In genomic region chr11:70562995-70563469, GRCm38 (mm10) we compare ENCODE assay signal across 9 mouse cellular contexts. TPM values are rescaled to one million over a fixed set of nuclear protein-coding genes. Genes with fewer than 3 reads are reported as not detected.
DNase-seq lines count a peak whose midpoint lies in the region; ATAC-seq and TF ChIP-seq lines count a peak whose summit lies in the region.
"Had no signal": no experiment of that assay in that cellular context is flagged by ENCODE, and none has a peak within 500 bp of the region (broad histone marks: within the 10 kb centered on the region; RNA-seq: fewer than 3 reads in every experiment).

No protein-coding gene starts in this region.

- peaks cover 17% of the 10 kb centered on the region for H3K79me2 ChIP-seq in CH12.LX (replicated peaks; ENCODE audit: control insufficient read depth, extremely low read depth, insufficient read depth, poor library complexity, severe bottlenecking)

- H3K4me2 ChIP-seq in CH12.LX (ENCODE audit: insufficient read depth, low read depth, poor library complexity, severe bottlenecking), result peak overlapping the region; percentile 75
- H3K4me2 ChIP-seq in forebrain, embryonic 13.5 days, result peak overlapping the region; percentile 82
- H3K4me2 ChIP-seq in liver, embryonic 16.5 days (ENCODE audit: low read depth, low read length), result peak overlapping the region; percentile 92

- peak overlapping the region; percentile 82 for H3K4me3 ChIP-seq in heart, embryonic 10.5 days
- H3K4me3 ChIP-seq in CH12.LX (replicated peaks in 1 of 3; ENCODE audit: low read depth in 2 of 3, low read length in 2 of 3, poor library complexity in 1 of 3), result peak overlapping the region; percentile 82 to 97 (median 91)
- peak overlapping the region; percentile 90 for H3K4me3 ChIP-seq in forebrain, embryonic 13.5 days
- H3K4me3 ChIP-seq in liver, embryonic 16.5 days (ENCODE audit: low read depth, low read length), result peak overlapping the region; percentile 73

- no peaks in the 10 kb centered on the region for H3K27me3 ChIP-seq in heart, embryonic 10.5 days (ENCODE audit: insufficient read depth, poor library complexity, severe bottlenecking)
- no peaks in the 10 kb centered on the region for H3K27me3 ChIP-seq in CH12.LX (replicated peaks)
- H3K27me3 ChIP-seq in forebrain, embryonic 13.5 days, result no peaks in the 10 kb centered on the region
- H3K27me3 ChIP-seq in liver, embryonic 16.5 days (ENCODE audit: control insufficient read depth, insufficient read depth, low read depth, low read length), result no peaks in the 10 kb centered on the region

- H3K4me1 ChIP-seq in heart, embryonic 10.5 days, result peaks cover 31% of the 10 kb centered on the region
- peaks cover 8 to 50% of the 10 kb centered on the region in 2 experiments; a peak in 3 of 4 replicates for H3K4me1 ChIP-seq in CH12.LX (ENCODE audit: control insufficient read depth in 1 of 2, insufficient read depth in 2 of 2)
- H3K4me1 ChIP-seq in forebrain, embryonic 13.5 days, result peaks cover 40% of the 10 kb centered on the region
- H3K4me1 ChIP-seq in liver, embryonic 16.5 days (ENCODE audit: control insufficient read depth, low read depth, low read length), result peaks cover 27% of the 10 kb centered on the region

- no peak for TF ChIP-seq POLR2A in CH12.LX (IDR thresholded peaks at IDR 0.05; ENCODE audit: low read depth, low read length)

- no peak for DNase-seq in heart, embryonic 10.5 days (ENCODE audit: low spot score)
- no peak for DNase-seq in heart, adult 18-20 months
- DNase-seq in CH12.LX (ENCODE audit: extremely low read depth), result no peak
- DNase-seq in retina, embryonic 14.5 days (ENCODE audit: low spot score), result no peak
- no peak for DNase-seq in left cerebral cortex, adult 8-10 months (ENCODE audit: low spot score in 2 of 2)

- peak overlapping the region; percentile 93 for H3K27ac ChIP-seq in heart, embryonic 10.5 days
- no peak overlapping the region for H3K27ac ChIP-seq in CH12.LX (ENCODE audit: insufficient read depth, low read depth)
- peak overlapping the region; percentile 86 for H3K27ac ChIP-seq in forebrain, embryonic 13.5 days
- peak overlapping the region; percentile 60 for H3K27ac ChIP-seq in liver, embryonic 16.5 days (ENCODE audit: low read length)

- peak overlapping the region; percentile 78 for H3K9ac ChIP-seq in CH12.LX (ENCODE audit: insufficient read depth, low read depth)
- peak overlapping the region; percentile 92 for H3K9ac ChIP-seq in forebrain, embryonic 13.5 days
- H3K9ac ChIP-seq in liver, embryonic 16.5 days (ENCODE audit: low read depth, low read length), result peak overlapping the region; percentile 74

- peaks cover 3% of the 10 kb centered on the region; the same call in 1 of the 2 replicates for H3K36me3 ChIP-seq in heart, embryonic 10.5 days
- H3K36me3 ChIP-seq in CH12.LX (replicated peaks in 1 of 2; ENCODE audit: control insufficient read depth in 1 of 2, insufficient read depth in 1 of 2, low read length in 1 of 2), result peaks cover under 1 to 31% of the 10 kb centered on the region in 2 experiments
- H3K36me3 ChIP-seq in forebrain, embryonic 13.5 days (ENCODE audit: poor library complexity, severe bottlenecking), result no peaks in the 10 kb centered on the region
- H3K36me3 ChIP-seq in liver, embryonic 16.5 days (ENCODE audit: control insufficient read depth, insufficient read depth), result no peaks in the 10 kb centered on the region

- no peak for TF ChIP-seq RAD21 in CH12.LX (IDR thresholded peaks at IDR 0.05; ENCODE audit: low read depth, low read length)

- no peak; the same call in none of the 2 replicates for ATAC-seq in forebrain, embryonic 13.5 days
- ATAC-seq in liver, embryonic 16.5 days (ENCODE audit: low read depth), result peak; percentile 7; the same call in 1 of the 2 replicates
- ATAC-seq in monocyte, adult 5-6 weeks (replicated peaks; ENCODE audit: insufficient number of reproducible peaks, low FRiP score, low TSS enrichment, poor library complexity, severe bottlenecking), result no peak

- TF ChIP-seq EP300 in CH12.LX (IDR thresholded peaks at IDR 0.05; ENCODE audit: low read length), result no peak

- under 1% methylated on average over 22 of the region's 31 CpGs for WGBS in heart, embryonic 10.5 days
- 0% methylated on average over 17 of the region's 31 CpGs for WGBS in forebrain, embryonic 13.5 days
- 0% methylated on average over 31 of the region's 31 CpGs for WGBS in liver, embryonic 16.5 days (ENCODE audit: insufficient replicate concordance)

- dilution Hi-C loops in CH12.LX (cut with MboI; ENCODE audit: extremely low pct_ligation_motif_present, extremely low pct_unique_long_range_greater_than_20kb, low sequenced_read_pairs), result no loop called here

- H3K9me3 ChIP-seq in heart, embryonic 10.5 days, result no peaks in the 10 kb centered on the region
- no peaks in the 10 kb centered on the region for H3K9me3 ChIP-seq in CH12.LX (replicated peaks; ENCODE audit: low read length)
- H3K9me3 ChIP-seq in forebrain, embryonic 13.5 days (replicated peaks), result no peaks in the 10 kb centered on the region
- H3K9me3 ChIP-seq in liver, embryonic 16.5 days (replicated peaks; ENCODE audit: control insufficient read depth, low read length), result no peaks in the 10 kb centered on the region

- in situ Hi-C loops in CH12.LX (cut with MboI; ENCODE audit: low pct_ligation_motif_present, low pct_unique_long_range_greater_than_20kb, low sequenced_read_pairs), result loop anchor here (5.0 kb wide), 1 partner anchor 36 kb away; the partner anchor contains the start of gene Psmb6

- TF ChIP-seq CTCF in CH12.LX (conservative IDR thresholded peaks at IDR 0.05 in 1 of 2, IDR thresholded peaks at IDR 0.05 in 1 of 2; ENCODE audit: low read depth in 2 of 2, low read length in 2 of 2), result no peak

TF ChIP-seq in CH12.LX, 34 proteins besides CTCF, POLR2A, EP300 and RAD21:
- TF ChIP-seq MAX (IDR thresholded peaks at IDR 0.05; ENCODE audit: low read length) (no peak), TCF12 (IDR thresholded peaks at IDR 0.05; ENCODE audit: low read depth, low read length) (peak; percentile 1; the same call in 1 of the 2 replicates)

RNA-seq across cellular contexts. Expression of gene Mink1, which starts 0.4 kb away (rescaled TPM):
- polyA plus RNA-seq in heart, embryonic 10.5 days (2016; fragmentation: Nextera tagmentation; extraction: Ambion mirVana), result 12.6 and 14.9 TPM in 2 replicates
- total RNA-seq in heart, adult 18-20 months (2021), result 10 to 100 TPM; 41.3 to 48.0 TPM
- total RNA-seq in CH12.LX (2012; rRNA removed) (24.3 and 31.2 TPM in 2 replicates), CH12.LX (2014; rRNA removed) (11.6 and 15.0 TPM in 2 replicates)
- 79.8 and 82.8 TPM in 2 replicates for polyA plus RNA-seq in CH12.LX (2012; ENCODE audit: insufficient read length, low read depth)
- polyA plus RNA-seq in forebrain, embryonic 13.5 days (2015; fragmentation: Nextera tagmentation; extraction: Ambion mirVana), result 10.6 and 11.2 TPM in 2 replicates
- polyA plus RNA-seq in liver, embryonic 16.5 days (2015; fragmentation: Nextera tagmentation; extraction: Ambion mirVana), result 4.0 and 6.0 TPM in 2 replicates
- 100 to 1,000 TPM; 389 to 423 (median 415) TPM for total RNA-seq in left cerebral cortex, adult 8-10 months (2022)
- 50.8 to 81.3 TPM (median 55.8 TPM) in 3 replicates for total RNA-seq in monocyte, adult 5-6 weeks (2017)

RNA-seq across cellular contexts. Expression of gene Pld2, which starts 23.2 kb away (rescaled TPM):
- 9.4 TPM in 2 replicates for polyA plus RNA-seq in heart, embryonic 10.5 days (2016; fragmentation: Nextera tagmentation; extraction: Ambion mirVana)
- 1 to 10 TPM; 5.9 to 6.1 TPM for total RNA-seq in heart, adult 18-20 months (2021)
- total RNA-seq in CH12.LX (2012; rRNA removed) (4.0 and 4.8 TPM in 2 replicates), CH12.LX (2014; rRNA removed) (3.1 and 3.4 TPM in 2 replicates)
- polyA plus RNA-seq in CH12.LX (2012; ENCODE audit: insufficient read length, low read depth), result 6.6 and 6.7 TPM in 2 replicates
- 2.9 and 4.6 TPM in 2 replicates for polyA plus RNA-seq in forebrain, embryonic 13.5 days (2015; fragmentation: Nextera tagmentation; extraction: Ambion mirVana)
- 2.1 and 2.9 TPM in 2 replicates for polyA plus RNA-seq in liver, embryonic 16.5 days (2015; fragmentation: Nextera tagmentation; extraction: Ambion mirVana)
- total RNA-seq in left cerebral cortex, adult 8-10 months (2022), result 10 to 100 TPM; 15.7 to 20.4 (median 19.4) TPM
- 5.1 to 22.0 TPM (median 11.1 TPM) in 3 replicates for total RNA-seq in monocyte, adult 5-6 weeks (2017)

RNA-seq across cellular contexts. Expression of gene Gm40193, which starts 30.3 kb away (rescaled TPM):
- polyA plus RNA-seq in heart, embryonic 10.5 days (2016; fragmentation: Nextera tagmentation; extraction: Ambion mirVana), result not detected in 2 replicates
- total RNA-seq in heart, adult 18-20 months (2021), result not detected
- not detected in 2 replicates for total RNA-seq in CH12.LX (2012; rRNA removed)
- total RNA-seq in CH12.LX (2014; rRNA removed), result not detected in 2 replicates
- not detected in 2 replicates for polyA plus RNA-seq in CH12.LX (2012; ENCODE audit: insufficient read length, low read depth)
- polyA plus RNA-seq in forebrain, embryonic 13.5 days (2015; fragmentation: Nextera tagmentation; extraction: Ambion mirVana), result not detected in 2 replicates
- polyA plus RNA-seq in liver, embryonic 16.5 days (2015; fragmentation: Nextera tagmentation; extraction: Ambion mirVana), result not detected in 2 replicates
- not detected for total RNA-seq in left cerebral cortex, adult 8-10 months (2022)
- total RNA-seq in monocyte, adult 5-6 weeks (2017), result not detected in 3 replicates
- total RNA-seq: hematopoietic stem cell, adult 5-6 weeks had no signal

RNA-seq across cellular contexts. Expression of gene Psmb6, which starts 37.9 kb away (rescaled TPM):
- polyA plus RNA-seq in heart, embryonic 10.5 days (2016; fragmentation: Nextera tagmentation; extraction: Ambion mirVana), result 825 and 969 TPM in 2 replicates
- 100 to 1,000 TPM; 226 to 256 TPM for total RNA-seq in heart, adult 18-20 months (2021)
- 921 and 922 TPM in 2 replicates for total RNA-seq in CH12.LX (2012; rRNA removed)
- total RNA-seq in CH12.LX (2014; rRNA removed), result 749 and 831 TPM in 2 replicates
- polyA plus RNA-seq in CH12.LX (2012; ENCODE audit: insufficient read length, low read depth), result 779 and 831 TPM in 2 replicates
- polyA plus RNA-seq in forebrain, embryonic 13.5 days (2015; fragmentation: Nextera tagmentation; extraction: Ambion mirVana), result 912 and 933 TPM in 2 replicates
- 291 and 307 TPM in 2 replicates for polyA plus RNA-seq in liver, embryonic 16.5 days (2015; fragmentation: Nextera tagmentation; extraction: Ambion mirVana)
- total RNA-seq in left cerebral cortex, adult 8-10 months (2022), result 100 to 1,000 TPM; 187 to 213 (median 191) TPM
- 181 to 224 TPM (median 209 TPM) in 3 replicates for total RNA-seq in monocyte, adult 5-6 weeks (2017)

RNA-seq across cellular contexts. Expression of gene Gltpd2, which starts 44.0 kb away (rescaled TPM):
- polyA plus RNA-seq in heart, embryonic 10.5 days (2016; fragmentation: Nextera tagmentation; extraction: Ambion mirVana), result 0.25 and 4.3 TPM in 2 replicates
- not detected for total RNA-seq in heart, adult 18-20 months (2021)
- total RNA-seq in CH12.LX (2012; rRNA removed) (not detected in 2 replicates), CH12.LX (2014; rRNA removed) (not detected in 2 replicates)
- polyA plus RNA-seq in CH12.LX (2012; ENCODE audit: insufficient read length, low read depth), result 0.19 TPM in 1 of 2 replicates, not detected in the other
- polyA plus RNA-seq in forebrain, embryonic 13.5 days (2015; fragmentation: Nextera tagmentation; extraction: Ambion mirVana), result not detected in 2 replicates
- 33.8 and 35.3 TPM in 2 replicates for polyA plus RNA-seq in liver, embryonic 16.5 days (2015; fragmentation: Nextera tagmentation; extraction: Ambion mirVana)
- total RNA-seq in left cerebral cortex, adult 8-10 months (2022), result not detected
- total RNA-seq in monocyte, adult 5-6 weeks (2017), result not detected in 3 replicates
- total RNA-seq: hematopoietic stem cell, adult 5-6 weeks had no signal
